Mouse (Mus musculus) embryonic facial prominence, embryonic 15.5 days (tissue): ENCODE data around the gene Tmem131l. TPM values are rescaled to one million over a fixed set of nuclear protein-coding genes. Genes with fewer than 3 reads are reported as not detected.

Source experiments
- ATAC-seq: fragments of 200-750 bp; cut with Nextera tagmentation; 2 replicates; pipeline ENCODE4 v1.8.0; 2017; ENCODE audit warnings: low read depth, moderate TSS enrichment; ENCODE audit not compliant: insufficient number of reproducible peaks, low FRiP score, low TSS enrichment
- H3K27ac ChIP-seq: fragments of 300-500 bp; sonication (generic); replicated peaks from 2 replicates; pipeline ENCODE4 v1.5.1; 2015; ENCODE audit warnings: mild to moderate bottlenecking, inconsistent platforms
- H3K27me3 ChIP-seq: fragments of 300-500 bp; sonication (generic); 2 replicates; pipeline ENCODE4 v1.6.1; 2015; ENCODE audit warnings: inconsistent platforms
- H3K36me3 ChIP-seq: fragments of 300-500 bp; sonication (generic); 2 replicates; pipeline ENCODE4 v1.6.1; 2015; ENCODE audit warnings: mild to moderate bottlenecking, inconsistent platforms
- H3K4me1 ChIP-seq: fragments of 300-500 bp; sonication (generic); 2 replicates; pipeline ENCODE4 v1.6.1; 2015; ENCODE audit warnings: inconsistent platforms
- H3K4me2 ChIP-seq: fragments of 300-500 bp; sonication (generic); replicated peaks from 2 replicates; pipeline ENCODE4 v1.6.1; 2015; ENCODE audit warnings: mild to moderate bottlenecking, inconsistent platforms
- H3K4me3 ChIP-seq: fragments of 300-500 bp; sonication (generic); replicated peaks from 2 replicates; pipeline ENCODE4 v1.5.1; 2015; ENCODE audit warnings: mild to moderate bottlenecking, inconsistent platforms
- H3K9ac ChIP-seq: fragments of 300-500 bp; sonication (generic); 2 replicates; pipeline ENCODE4 v1.6.1; 2015; ENCODE audit warnings: inconsistent platforms
- H3K9me3 ChIP-seq: fragments of 300-500 bp; sonication (generic); replicated peaks from 2 replicates; pipeline ENCODE4 v1.6.1; 2016; ENCODE audit warnings: inconsistent platforms
- WGBS: fragments of 180-500 bp; shearing (Covaris S2); methylation state at CpG from one replicate; pipeline ENCODE4 v1.1.7; 2015; 5-methylcytosine and 5-hydroxymethylcytosine counted together
- polyA plus RNA-seq: library from polyadenylated mRNA; unstranded; fragments of >200 nt; fragmentation: Nextera tagmentation; extraction: Ambion mirVana; gene quantifications from 2 replicates; pipeline ENCODE4 v1.2.1, GENCODE M21; 2015

Gene Tmem131l
- polyA plus RNA-seq, 1 experiment from 2014 or later, result 56.8 TPM

- ATAC-seq, result no peak
- Histone ChIP-seq H3K36me3 (peaks cover 11% of the 10 kb centered on the region), H3K9me3 (no peaks in the 10 kb centered on the region), H3K27ac (no peak overlapping the region), H3K4me2 (no peak overlapping the region), H3K4me3 (no peak overlapping the region), H3K4me1 (peaks cover 25% of the 10 kb centered on the region), H3K27me3 (no peaks in the 10 kb centered on the region), H3K9ac (no peak overlapping the region)
- WGBS, result 81% methylated on average over 3 of the region's 3 CpGs
These were observed 8.8 kb downstream of the Tmem131l start for GRCm38 (mm10) chr3:84031216-84031615.

GRCm38 (mm10) chr3:84028968-84029367, 11.0 kb downstream of the Tmem131l start:
- H3K36me3 ChIP-seq, result peaks cover 11% of the 10 kb centered on the region
- no peak overlapping the region for H3K4me2 ChIP-seq
- no peak for ATAC-seq
- H3K9ac ChIP-seq, result no peak overlapping the region
- 82% methylated on average over 4 of the region's 4 CpGs for WGBS
- no peaks in the 10 kb centered on the region for H3K27me3 ChIP-seq
- H3K27ac ChIP-seq, result no peak overlapping the region
- no peak overlapping the region for H3K4me3 ChIP-seq
- H3K4me1 ChIP-seq, result peaks cover 28% of the 10 kb centered on the region
- no peaks in the 10 kb centered on the region for H3K9me3 ChIP-seq

- peak; percentile 21; the same call in 1 of the 2 replicates for ATAC-seq
- 48% methylated on average over 8 of the region's 8 CpGs for WGBS
- H3K9ac ChIP-seq, result no peak overlapping the region
- H3K4me1 ChIP-seq, result peaks cover 27% of the 10 kb centered on the region
- no peak overlapping the region for H3K4me2 ChIP-seq
- H3K36me3 ChIP-seq, result peaks cover 11% of the 10 kb centered on the region
- peak overlapping the region; percentile 44; the same call in 1 of the 2 replicates for H3K27ac ChIP-seq
- H3K4me3 ChIP-seq, result no peak overlapping the region
- no peaks in the 10 kb centered on the region for H3K27me3 ChIP-seq
- no peaks in the 10 kb centered on the region for H3K9me3 ChIP-seq
These were observed 12.2 kb downstream of the Tmem131l start for GRCm38 (mm10) chr3:84027691-84028159.

- Histone ChIP-seq H3K4me1 (peaks cover 52% of the 10 kb centered on the region), H3K27me3 (no peaks in the 10 kb centered on the region), H3K4me2 (no peak overlapping the region), H3K4me3 (no peak overlapping the region), H3K36me3 (no peaks in the 10 kb centered on the region), H3K9ac (no peak overlapping the region), H3K27ac (no peak overlapping the region), H3K9me3 (no peaks in the 10 kb centered on the region)
- 74% methylated on average over 12 of the region's 12 CpGs for WGBS
- no peak for ATAC-seq
These were observed 15.4 kb downstream of the Tmem131l start for GRCm38 (mm10) chr3:84024512-84025072.

- Histone ChIP-seq H3K4me2 (no peak overlapping the region), H3K27me3 (no peaks in the 10 kb centered on the region), H3K9ac (no peak overlapping the region), H3K9me3 (no peaks in the 10 kb centered on the region), H3K4me3 (no peak overlapping the region), H3K27ac (peak overlapping the region; percentile 76), H3K36me3 (peaks cover 5% of the 10 kb centered on the region; the same call in 1 of the 2 replicates), H3K4me1 (peaks cover 48% of the 10 kb centered on the region)
- peak; percentile 43 for ATAC-seq
- WGBS, result 55% methylated on average over 5 of the region's 5 CpGs
These were observed 17.3 kb downstream of the Tmem131l start for GRCm38 (mm10) chr3:84022723-84023122.

GRCm38 (mm10) chr3:84022201-84022584, 17.8 kb downstream of the Tmem131l start:
- no peak for ATAC-seq
- no peak overlapping the region for H3K4me3 ChIP-seq
- H3K4me2 ChIP-seq, result no peak overlapping the region
- no peaks in the 10 kb centered on the region for H3K9me3 ChIP-seq
- H3K36me3 ChIP-seq, result peaks cover 7% of the 10 kb centered on the region; the same call in 1 of the 2 replicates
- peaks cover 45% of the 10 kb centered on the region for H3K4me1 ChIP-seq
- peak overlapping the region; percentile 76 for H3K27ac ChIP-seq
- H3K9ac ChIP-seq, result no peak overlapping the region
- no peaks in the 10 kb centered on the region for H3K27me3 ChIP-seq
- WGBS, result 69% methylated on average over 6 of the region's 6 CpGs

- H3K4me3 ChIP-seq, result no peak overlapping the region
- no peak overlapping the region for H3K9ac ChIP-seq
- no peaks in the 10 kb centered on the region for H3K9me3 ChIP-seq
- 49% methylated on average over 8 of the region's 8 CpGs for WGBS
- H3K4me2 ChIP-seq, result no peak overlapping the region
- no peaks in the 10 kb centered on the region for H3K27me3 ChIP-seq
- H3K4me1 ChIP-seq, result peaks cover 42% of the 10 kb centered on the region
- ATAC-seq, result no peak
- peak overlapping the region; percentile 76 for H3K27ac ChIP-seq
- peaks cover 7% of the 10 kb centered on the region; the same call in 1 of the 2 replicates for H3K36me3 ChIP-seq
These were observed 18.5 kb downstream of the Tmem131l start for GRCm38 (mm10) chr3:84021217-84022200.

- Histone ChIP-seq H3K27ac (no peak overlapping the region), H3K4me1 (peaks cover 42% of the 10 kb centered on the region), H3K9ac (no peak overlapping the region), H3K27me3 (no peaks in the 10 kb centered on the region), H3K4me2 (no peak overlapping the region), H3K9me3 (no peaks in the 10 kb centered on the region), H3K36me3 (peaks cover 10% of the 10 kb centered on the region; the same call in 1 of the 2 replicates), H3K4me3 (no peak overlapping the region)
- ATAC-seq, result no peak
- WGBS, result 59% methylated on average over 3 of the region's 3 CpGs
These were observed 19.4 kb downstream of the Tmem131l start for GRCm38 (mm10) chr3:84020528-84020927.

GRCm38 (mm10) chr3:84015484-84016016, 24.4 kb downstream of the Tmem131l start:
- Histone ChIP-seq H3K27me3 (no peaks in the 10 kb centered on the region), H3K4me1 (peaks cover 11% of the 10 kb centered on the region), H3K4me3 (no peak overlapping the region), H3K9me3 (no peaks in the 10 kb centered on the region), H3K27ac (no peak overlapping the region), H3K9ac (no peak overlapping the region), H3K36me3 (peaks cover 20% of the 10 kb centered on the region), H3K4me2 (no peak overlapping the region)
- 78% methylated on average over 4 of the region's 4 CpGs for WGBS
- no peak for ATAC-seq

- 44% methylated on average over 5 of the region's 5 CpGs for WGBS
- no peaks in the 10 kb centered on the region for H3K9me3 ChIP-seq
- no peak overlapping the region for H3K4me3 ChIP-seq
- peak overlapping the region; percentile 82 for H3K27ac ChIP-seq
- H3K9ac ChIP-seq, result no peak overlapping the region
- peaks cover 13% of the 10 kb centered on the region for H3K36me3 ChIP-seq
- peaks cover 24% of the 10 kb centered on the region for H3K4me1 ChIP-seq
- H3K27me3 ChIP-seq, result no peaks in the 10 kb centered on the region
- ATAC-seq, result no peak
- no peak overlapping the region for H3K4me2 ChIP-seq
These were observed 28.8 kb downstream of the Tmem131l start for GRCm38 (mm10) chr3:84010995-84011663.

- no peak overlapping the region for H3K27ac ChIP-seq
- no peak for ATAC-seq
- H3K9ac ChIP-seq, result no peak overlapping the region
- H3K36me3 ChIP-seq, result no peaks in the 10 kb centered on the region
- no peaks in the 10 kb centered on the region for H3K9me3 ChIP-seq
- 80% methylated on average over 7 of the region's 7 CpGs for WGBS
- no peak overlapping the region for H3K4me3 ChIP-seq
- H3K4me2 ChIP-seq, result no peak overlapping the region
- H3K4me1 ChIP-seq, result peaks cover 34% of the 10 kb centered on the region
- no peaks in the 10 kb centered on the region for H3K27me3 ChIP-seq
These were observed 34.0 kb downstream of the Tmem131l start for GRCm38 (mm10) chr3:84005989-84006388.
